Mouse (Mus musculus): ENCODE results near the gene Prkar2a. TPM values are rescaled to one million over a fixed set of nuclear protein-coding genes. Genes with fewer than 3 reads are reported as not detected.

The Prkar2a gene
- polyA plus RNA-seq, 1 experiment: 26.6 TPM

DNA sequence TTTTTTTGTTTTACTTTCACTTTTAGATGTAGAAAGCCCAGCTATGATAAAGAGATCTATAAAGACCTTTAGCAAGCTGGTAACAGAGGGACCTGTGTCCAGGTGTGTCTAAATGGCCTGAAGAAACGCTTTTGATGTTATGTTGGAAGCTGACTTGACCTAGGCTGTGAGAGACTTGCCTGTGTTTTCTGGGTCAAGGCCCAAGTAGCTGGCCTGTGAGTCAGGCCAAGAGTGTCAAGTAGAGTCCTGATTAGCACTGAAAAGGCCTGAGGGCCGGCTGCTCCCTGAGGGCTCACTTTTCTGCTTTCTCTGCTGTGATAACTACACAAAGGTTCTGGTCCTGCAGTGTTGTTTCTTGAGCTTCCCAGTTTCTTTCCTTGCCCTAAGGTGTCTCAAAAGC, 1.4 kb upstream of the Prkar2a start:
- no peak overlapping the region for H3K4me3 ChIP-seq (replicated peaks; ENCODE audit: insufficient read depth, low read depth, low read length)
- 77% methylated on average over 2 of the region's 2 CpGs for WGBS
- H3K4me1 ChIP-seq (ENCODE audit: control insufficient read depth, insufficient read depth, low read length): peaks cover 7% of the 10 kb centered on the region; the same call in 1 of the 2 replicates
- no peak for DNase-seq
- TF ChIP-seq POLR2A (IDR thresholded peaks at IDR 0.05; ENCODE audit: borderline replicate concordance, insufficient read depth, low read length) (no peak), CTCF (IDR thresholded peaks at IDR 0.05; ENCODE audit: borderline replicate concordance, insufficient read depth, low read depth, low read length) (no peak)
- no peak overlapping the region for H3K27ac ChIP-seq (ENCODE audit: insufficient read depth, low read length)
- H3K27me3 ChIP-seq (ENCODE audit: control insufficient read depth, insufficient read depth, low read length): no peaks in the 10 kb centered on the region

DNA sequence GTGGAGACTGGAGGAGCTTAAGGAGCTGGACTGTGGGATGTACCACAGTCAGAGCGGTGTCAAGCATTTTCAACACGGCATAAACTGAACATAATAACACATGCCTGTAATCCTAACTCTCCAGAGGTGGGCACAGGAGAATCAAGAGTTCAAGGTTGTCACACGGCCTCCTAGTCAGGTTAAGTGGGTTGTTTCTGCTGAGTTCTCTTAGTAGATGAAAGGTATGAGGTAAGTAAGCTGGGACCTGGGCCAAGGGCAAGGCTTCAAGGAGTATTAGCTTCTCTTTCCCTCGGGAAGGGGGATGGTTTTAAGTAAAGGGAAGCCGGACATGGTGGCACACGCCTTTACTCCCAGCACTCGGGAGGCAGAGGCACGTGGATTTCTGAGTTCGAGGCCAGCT, 663 bp upstream of the Prkar2a start:
- Histone ChIP-seq H3K4me3 (replicated peaks; ENCODE audit: insufficient read depth, low read depth, low read length) (no peak overlapping the region), H3K4me1 (ENCODE audit: control insufficient read depth, insufficient read depth, low read length) (peaks cover 7% of the 10 kb centered on the region; the same call in 1 of the 2 replicates), H3K27ac (ENCODE audit: insufficient read depth, low read length) (no peak overlapping the region), H3K27me3 (ENCODE audit: control insufficient read depth, insufficient read depth, low read length) (no peaks in the 10 kb centered on the region)
- no peak for DNase-seq
- no peak for TF ChIP-seq CTCF (IDR thresholded peaks at IDR 0.05; ENCODE audit: borderline replicate concordance, insufficient read depth, low read depth, low read length)
- TF ChIP-seq POLR2A (IDR thresholded peaks at IDR 0.05; ENCODE audit: borderline replicate concordance, insufficient read depth, low read length): no peak
- WGBS: 70% methylated on average over 9 of the region's 9 CpGs

DNA sequence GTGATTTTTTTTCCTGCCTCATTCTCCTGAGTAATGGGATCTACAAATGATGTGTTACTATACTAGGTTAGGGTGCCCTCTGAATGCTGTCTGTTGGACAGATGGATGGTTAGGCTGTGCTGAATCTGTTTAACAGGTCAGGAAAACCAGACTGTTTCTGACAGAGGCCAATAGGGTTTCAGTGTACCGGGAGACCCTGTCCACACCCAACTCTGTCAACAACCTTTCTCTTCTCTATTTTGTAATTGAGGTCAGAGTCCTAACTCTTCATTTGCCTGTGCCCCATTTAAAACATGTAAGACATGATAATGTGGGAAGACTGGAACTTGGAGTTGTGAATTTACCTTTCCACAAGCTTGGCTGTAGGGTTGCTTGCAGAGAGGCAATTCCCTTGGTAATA, 879 bp downstream of the Prkar2a start:
- no peak for DNase-seq
- Histone ChIP-seq H3K4me1 (ENCODE audit: control insufficient read depth, insufficient read depth, low read length) (peaks cover 7% of the 10 kb centered on the region; the same call in 1 of the 2 replicates), H3K27ac (ENCODE audit: insufficient read depth, low read length) (no peak overlapping the region), H3K4me3 (replicated peaks; ENCODE audit: insufficient read depth, low read depth, low read length) (no peak overlapping the region), H3K27me3 (ENCODE audit: control insufficient read depth, insufficient read depth, low read length) (no peaks in the 10 kb centered on the region)
- 92% methylated on average over 1 of the region's 1 CpGs for WGBS
- TF ChIP-seq POLR2A (IDR thresholded peaks at IDR 0.05; ENCODE audit: borderline replicate concordance, insufficient read depth, low read length) (no peak), CTCF (IDR thresholded peaks at IDR 0.05; ENCODE audit: borderline replicate concordance, insufficient read depth, low read depth, low read length) (no peak)

DNA sequence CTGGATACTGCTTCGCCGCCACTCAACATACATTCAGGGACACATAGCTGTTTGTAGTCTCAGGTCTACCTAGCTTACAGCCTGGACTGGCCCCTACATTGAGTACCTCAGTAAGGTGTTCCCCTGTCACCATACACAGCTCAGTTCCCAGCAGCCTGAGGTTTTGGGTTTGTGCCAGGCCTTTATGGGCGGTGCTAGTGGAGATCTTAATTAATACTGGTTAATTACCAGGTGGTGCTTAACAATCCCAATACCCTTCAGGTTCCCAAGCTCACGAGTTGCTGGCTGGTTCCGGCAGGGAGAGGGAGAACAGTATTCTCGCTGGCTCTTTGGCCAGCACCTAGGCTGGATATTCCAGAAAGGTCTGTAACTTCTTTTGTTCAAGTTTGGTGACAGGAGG, 1.8 kb downstream of the Prkar2a start:
- TF ChIP-seq CTCF (IDR thresholded peaks at IDR 0.05; ENCODE audit: borderline replicate concordance, insufficient read depth, low read depth, low read length) (no peak), POLR2A (IDR thresholded peaks at IDR 0.05; ENCODE audit: borderline replicate concordance, insufficient read depth, low read length) (no peak)
- H3K27ac ChIP-seq (ENCODE audit: insufficient read depth, low read length): no peak overlapping the region
- DNase-seq: peak; percentile 18 to 20

DNA sequence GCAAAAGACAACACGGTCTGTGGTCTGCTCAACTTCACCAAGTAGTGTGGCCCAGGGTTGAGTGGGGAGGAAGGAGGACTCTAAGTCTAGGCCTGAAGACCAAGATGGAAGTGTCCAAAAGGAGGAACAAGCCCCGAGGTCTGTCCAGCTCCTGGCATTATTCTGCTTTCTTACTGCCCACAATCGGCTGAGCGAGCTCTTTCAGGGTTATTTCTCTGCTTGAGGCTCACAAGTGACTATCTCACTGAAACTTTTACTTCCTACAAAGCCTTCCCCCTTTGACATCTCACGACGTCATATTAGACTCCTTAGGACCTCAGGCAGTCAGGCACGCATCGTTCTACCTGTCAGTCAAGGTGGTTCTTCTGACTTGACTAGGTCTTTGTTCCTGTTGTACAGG, 2.3 kb downstream of the Prkar2a start:
- H3K4me1 ChIP-seq (ENCODE audit: control insufficient read depth, insufficient read depth, low read length): peaks cover 6% of the 10 kb centered on the region; the same call in 1 of the 2 replicates
- peak in 1 of 2 experiments; percentile 27 for DNase-seq
- no peaks in the 10 kb centered on the region for H3K27me3 ChIP-seq (ENCODE audit: control insufficient read depth, insufficient read depth, low read length)
- H3K4me3 ChIP-seq (replicated peaks; ENCODE audit: insufficient read depth, low read depth, low read length): peak overlapping the region; percentile 52
- no peak for TF ChIP-seq POLR2A (IDR thresholded peaks at IDR 0.05; ENCODE audit: borderline replicate concordance, insufficient read depth, low read length)
- no peak for TF ChIP-seq CTCF (IDR thresholded peaks at IDR 0.05; ENCODE audit: borderline replicate concordance, insufficient read depth, low read depth, low read length)
- WGBS: 60% methylated on average over 8 of the region's 8 CpGs
- H3K27ac ChIP-seq (ENCODE audit: insufficient read depth, low read length): peak overlapping the region; percentile 70

More for the DNA sequence above, 1.8 kb downstream of the Prkar2a start:
- Histone ChIP-seq H3K4me3 (replicated peaks; ENCODE audit: insufficient read depth, low read depth, low read length) (no peak overlapping the region), H3K27me3 (ENCODE audit: control insufficient read depth, insufficient read depth, low read length) (no peaks in the 10 kb centered on the region), H3K4me1 (ENCODE audit: control insufficient read depth, insufficient read depth, low read length) (peaks cover 7% of the 10 kb centered on the region; the same call in 1 of the 2 replicates)
- 86% methylated on average over 6 of the region's 6 CpGs for WGBS

DNA sequence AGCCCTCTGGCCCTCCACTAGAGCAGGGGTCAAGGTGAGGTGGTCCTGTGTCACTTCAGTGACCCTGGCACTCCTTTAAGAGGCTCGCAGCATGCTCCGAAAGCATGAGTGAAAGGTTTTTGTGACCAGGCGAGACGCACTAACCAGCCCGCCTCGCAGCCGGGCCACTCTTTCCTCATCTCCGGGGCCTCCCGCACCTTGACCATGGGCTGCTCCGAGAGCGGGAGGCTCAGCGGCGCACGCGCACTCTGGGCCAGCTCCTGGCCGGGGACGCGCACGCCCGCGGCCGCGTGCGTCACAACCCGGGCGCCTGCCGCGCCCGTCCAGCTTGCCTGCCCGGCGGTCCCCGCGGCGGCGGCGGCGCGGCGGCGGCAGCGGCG, 2.7 kb downstream of the Prkar2a start:
- H3K4me3 ChIP-seq (replicated peaks; ENCODE audit: insufficient read depth, low read depth, low read length): peak overlapping the region; percentile 83
- WGBS: under 1% methylated on average over 42 of the region's 42 CpGs
- peak; percentile 94 to 95 for DNase-seq
- peaks cover 2% of the 10 kb centered on the region; the same call in 1 of the 2 replicates for H3K4me1 ChIP-seq (ENCODE audit: control insufficient read depth, insufficient read depth, low read length)
- TF ChIP-seq CTCF (IDR thresholded peaks at IDR 0.05; ENCODE audit: borderline replicate concordance, insufficient read depth, low read depth, low read length) (no peak), POLR2A (IDR thresholded peaks at IDR 0.05; ENCODE audit: borderline replicate concordance, insufficient read depth, low read length) (peak; percentile 95)
- no peaks in the 10 kb centered on the region for H3K27me3 ChIP-seq (ENCODE audit: control insufficient read depth, insufficient read depth, low read length)
- peak overlapping the region; percentile 70 for H3K27ac ChIP-seq (ENCODE audit: insufficient read depth, low read length)

DNA sequence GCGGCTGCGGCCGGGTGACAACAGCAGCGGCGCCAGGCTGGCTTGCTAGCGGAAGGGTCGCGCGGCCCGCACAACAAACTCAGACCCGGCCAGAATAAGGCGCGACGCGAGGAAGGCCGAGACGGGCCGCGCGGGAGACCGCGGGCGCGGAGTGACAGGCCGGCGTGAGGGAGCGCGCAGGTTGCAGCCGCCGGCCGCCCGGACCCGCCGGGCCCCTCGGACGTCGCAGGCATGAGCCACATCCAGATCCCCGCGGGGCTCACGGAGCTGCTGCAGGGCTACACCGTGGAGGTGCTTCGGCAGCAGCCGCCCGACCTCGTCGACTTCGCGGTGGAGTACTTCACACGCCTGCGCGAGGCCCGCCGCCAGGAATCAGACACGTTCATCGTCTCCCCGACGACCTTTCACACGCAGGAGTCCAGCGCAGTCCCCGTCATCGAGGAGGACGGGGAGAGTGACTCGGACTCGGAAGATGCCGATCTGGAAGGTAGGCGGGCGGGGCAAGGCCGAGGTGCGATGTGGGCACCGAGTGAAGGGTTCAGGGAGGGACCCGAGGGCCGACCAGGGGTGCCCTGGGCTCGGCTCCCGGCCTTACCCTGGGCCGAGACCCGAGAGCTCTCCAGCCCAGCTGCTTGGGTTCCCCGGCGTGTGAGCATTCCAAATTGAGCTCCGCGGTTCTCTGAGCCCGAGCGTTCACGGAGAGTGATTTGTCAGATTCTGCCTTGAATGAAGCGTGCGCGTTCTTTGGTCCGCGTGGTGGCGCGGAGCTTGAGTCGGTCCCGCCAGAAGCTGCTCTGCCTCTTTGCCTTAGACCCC, 3.3 kb downstream of the Prkar2a start:
- Histone ChIP-seq H3K27me3 (ENCODE audit: control insufficient read depth, insufficient read depth, low read length) (no peaks in the 10 kb centered on the region), H3K27ac (ENCODE audit: insufficient read depth, low read length) (peak overlapping the region; percentile 13; the same call in 1 of the 2 replicates), H3K4me3 (replicated peaks; ENCODE audit: insufficient read depth, low read depth, low read length) (peak overlapping the region; percentile 83), H3K4me1 (ENCODE audit: control insufficient read depth, insufficient read depth, low read length) (no peaks in the 10 kb centered on the region)
- WGBS: under 1% methylated on average over 89 of the region's 92 CpGs
- 0 out of 2 replicates have a peak, but pooled peaks have one; percentile 12 for TF ChIP-seq CTCF (IDR thresholded peaks at IDR 0.05; ENCODE audit: borderline replicate concordance, insufficient read depth, low read depth, low read length)
- TF ChIP-seq POLR2A (IDR thresholded peaks at IDR 0.05; ENCODE audit: borderline replicate concordance, insufficient read depth, low read length): no peak
- DNase-seq: peak; percentile 72 to 75

DNA sequence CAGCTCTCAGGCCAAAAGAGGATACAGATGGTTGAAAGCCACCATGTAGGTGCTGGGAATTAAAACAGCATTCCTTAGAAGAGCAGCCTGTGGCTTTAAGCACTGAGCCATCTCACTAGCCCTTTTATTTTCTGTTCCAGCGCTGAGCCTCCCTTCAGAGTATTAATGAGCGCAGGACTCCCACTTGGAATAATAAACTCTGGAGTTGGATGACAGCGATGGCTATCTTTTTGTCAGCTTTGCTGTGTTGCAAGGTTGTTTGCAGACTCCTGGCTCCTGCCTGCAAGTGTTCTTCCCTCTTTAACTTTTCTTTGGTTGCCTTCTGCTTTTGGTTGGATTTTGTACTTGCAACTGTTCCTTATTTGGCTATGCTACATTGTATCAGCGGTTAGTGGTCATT, 4.8 kb downstream of the Prkar2a start:
- peak in 1 of 2 experiments; percentile 14 for DNase-seq
- Histone ChIP-seq H3K4me3 (replicated peaks; ENCODE audit: insufficient read depth, low read depth, low read length) (no peak overlapping the region), H3K27me3 (ENCODE audit: control insufficient read depth, insufficient read depth, low read length) (no peaks in the 10 kb centered on the region), H3K4me1 (ENCODE audit: control insufficient read depth, insufficient read depth, low read length) (no peaks in the 10 kb centered on the region), H3K27ac (ENCODE audit: insufficient read depth, low read length) (no peak overlapping the region)
- TF ChIP-seq POLR2A (IDR thresholded peaks at IDR 0.05; ENCODE audit: borderline replicate concordance, insufficient read depth, low read length) (no peak), CTCF (IDR thresholded peaks at IDR 0.05; ENCODE audit: borderline replicate concordance, insufficient read depth, low read depth, low read length) (no peak)
- 59% methylated on average over 4 of the region's 4 CpGs for WGBS
